Mouse (Mus musculus) olfactory bulb, adult 2 months (tissue): ENCODE results near the gene Hyal3.

ENCODE experiments used
- CTCF ChIP-seq: fragments of 200-500 bp; IDR thresholded peaks from 2 replicates; pipeline ENCODE4 v1.5.1; 2012; ENCODE audit warnings: low read depth, mild to moderate bottlenecking, low read length, moderate library complexity; ENCODE audit not compliant: insufficient read depth
- POLR2A ChIP-seq: fragments of 200-500 bp; IDR thresholded peaks from 2 replicates; pipeline ENCODE4 v1.6.1; 2012; ENCODE audit warnings: mild to moderate bottlenecking, low read depth, low read length, moderate library complexity; ENCODE audit not compliant: insufficient read depth

GRCm38 (mm10) chr9:107627387-107628255, 47.0 kb downstream of the Hyal3 start:
- no peak for TF ChIP-seq POLR2A
- no peak for TF ChIP-seq CTCF
